Mouse (Mus musculus): ENCODE measurements around the gene Cmip. TPM values are rescaled to one million over a fixed set of nuclear protein-coding genes. Genes with fewer than 3 reads are reported as not detected.
A peak's percentile ranks its signal among the peaks of the same experiment; 100 is the strongest.

Cmip gene
- polyA plus RNA-seq, 1 experiment: 31.0 TPM

DNA sequence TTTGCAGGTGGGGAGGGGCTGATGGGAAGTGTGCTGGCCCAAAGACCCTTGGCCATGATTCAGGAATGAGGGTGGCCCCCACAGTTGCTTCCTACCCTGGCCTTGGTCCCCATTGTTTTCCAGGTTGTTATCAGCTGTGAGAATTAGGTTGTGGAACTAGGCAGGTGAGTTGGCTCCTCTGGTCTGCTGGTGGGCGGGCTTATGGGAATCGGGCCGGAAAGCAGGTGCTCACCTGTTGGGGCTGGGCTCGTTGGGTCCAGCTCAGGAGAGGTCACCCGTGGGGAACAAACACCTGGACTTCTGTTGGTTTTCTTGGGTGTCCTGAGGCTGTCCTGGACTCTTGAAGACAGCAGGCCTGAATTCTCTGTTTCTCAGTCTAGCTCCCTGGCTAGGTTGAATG is 8.2 kb downstream of the Cmip start:
- TF ChIP-seq CTCF (IDR thresholded peaks at IDR 0.05; ENCODE audit: borderline replicate concordance, insufficient read depth, low read length): no peak
- TF ChIP-seq POLR2A (IDR thresholded peaks at IDR 0.05; ENCODE audit: low read depth, low read length): no peak
- Histone ChIP-seq H3K4me1 (ENCODE audit: control insufficient read depth, insufficient read depth, low read length) (peaks cover 3% of the 10 kb centered on the region; the same call in 1 of the 2 replicates), H3K27ac (ENCODE audit: insufficient read depth, low read length) (no peak overlapping the region), H3K4me3 (ENCODE audit: insufficient read depth, low read length) (no peak overlapping the region)

DNA sequence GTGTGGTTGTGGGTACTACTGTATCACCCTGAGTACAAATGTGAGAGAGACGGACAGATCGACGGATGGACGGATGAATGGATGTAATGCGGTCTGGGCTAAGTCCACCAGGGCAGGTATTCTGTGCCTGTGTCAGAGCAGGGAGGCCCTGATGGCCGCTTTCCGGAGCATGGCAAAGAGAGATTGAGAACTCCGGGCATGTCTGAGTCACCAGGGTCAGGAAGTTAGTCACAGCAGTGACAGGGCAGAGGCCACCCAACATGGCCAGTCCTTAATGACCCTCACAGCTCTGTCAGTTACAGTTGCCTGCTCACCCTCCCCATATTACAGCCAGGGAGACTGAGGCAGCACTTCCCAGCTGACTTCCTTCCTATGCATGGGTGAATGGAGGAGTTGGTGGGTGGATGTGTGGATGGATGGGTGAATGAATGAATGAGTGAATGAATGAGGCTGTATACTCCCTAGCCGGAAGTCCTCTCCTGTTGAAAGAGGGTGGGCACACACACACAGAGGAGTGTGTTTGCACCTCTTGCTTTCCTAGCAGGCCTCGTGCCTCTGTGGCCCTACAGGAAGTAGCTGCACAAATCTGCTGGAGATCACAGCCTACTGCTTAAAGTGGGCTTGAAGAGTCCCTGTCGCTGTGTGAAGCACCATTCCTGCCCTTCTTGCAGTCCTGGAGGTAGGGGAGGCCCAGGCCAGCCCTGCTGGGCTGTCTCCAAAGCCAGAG is 10.7 kb downstream of the Cmip start:
- TF ChIP-seq POLR2A (IDR thresholded peaks at IDR 0.05; ENCODE audit: low read depth, low read length) (no peak), CTCF (IDR thresholded peaks at IDR 0.05; ENCODE audit: borderline replicate concordance, insufficient read depth, low read length) (no peak)
- Histone ChIP-seq H3K27ac (ENCODE audit: insufficient read depth, low read length) (no peak overlapping the region), H3K4me3 (ENCODE audit: insufficient read depth, low read length) (no peak overlapping the region), H3K4me1 (ENCODE audit: control insufficient read depth, insufficient read depth, low read length) (peaks cover 1% of the 10 kb centered on the region; the same call in 1 of the 2 replicates)

DNA sequence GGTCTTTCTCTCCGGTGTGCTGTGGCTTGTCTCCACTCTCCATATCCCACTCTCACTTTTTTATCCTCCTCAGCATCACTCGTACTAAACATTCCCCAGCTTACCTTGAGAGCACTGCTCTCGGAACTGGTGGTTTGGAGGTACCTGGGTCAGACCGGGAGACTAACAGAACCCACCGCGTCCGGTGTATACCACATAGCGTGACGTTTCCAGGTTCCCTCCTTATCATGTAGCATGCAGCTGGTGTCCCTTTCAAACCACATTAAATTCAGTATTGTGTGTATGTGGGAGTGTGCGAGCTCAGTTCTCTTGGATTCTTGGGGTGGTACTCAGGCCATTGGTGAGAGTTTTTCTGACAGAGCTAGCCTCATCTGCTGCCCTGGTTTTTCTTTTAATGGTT is 21.4 kb downstream of the Cmip start:
- no peak overlapping the region for H3K27ac ChIP-seq (ENCODE audit: insufficient read depth, low read length)
- TF ChIP-seq CTCF (IDR thresholded peaks at IDR 0.05; ENCODE audit: borderline replicate concordance, insufficient read depth, low read length): no peak
- no peak for TF ChIP-seq POLR2A (IDR thresholded peaks at IDR 0.05; ENCODE audit: low read depth, low read length)
- H3K4me3 ChIP-seq (ENCODE audit: insufficient read depth, low read length): no peak overlapping the region
- H3K4me1 ChIP-seq (ENCODE audit: control insufficient read depth, insufficient read depth, low read length): peaks cover 5% of the 10 kb centered on the region

DNA sequence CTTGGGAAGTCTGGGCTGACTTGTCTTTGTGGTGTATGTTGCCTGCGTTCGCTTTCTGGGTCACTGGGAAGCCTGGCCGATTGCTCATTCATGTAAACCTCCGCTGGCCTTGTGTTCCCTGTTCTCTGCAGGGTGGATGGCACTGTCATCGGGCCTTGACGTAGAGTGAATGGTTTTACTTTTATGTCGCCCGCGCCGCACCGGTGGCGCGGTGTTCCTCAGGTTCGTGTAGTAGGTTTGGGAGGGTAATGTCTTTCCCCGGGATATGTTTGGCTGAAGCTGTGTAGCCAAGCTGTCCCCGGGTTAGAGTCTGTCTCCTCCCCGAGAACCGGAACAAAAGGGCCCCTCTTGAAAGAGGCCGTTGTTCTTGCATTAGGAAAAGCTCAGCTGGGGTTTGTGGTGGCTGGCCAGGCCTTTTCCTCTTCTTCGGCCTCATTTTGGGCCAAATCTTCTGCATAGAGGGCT is 21.8 kb downstream of the Cmip start:
- Histone ChIP-seq H3K27ac (ENCODE audit: insufficient read depth, low read length) (no peak overlapping the region), H3K4me3 (ENCODE audit: insufficient read depth, low read length) (no peak overlapping the region), H3K4me1 (ENCODE audit: control insufficient read depth, insufficient read depth, low read length) (peaks cover 7% of the 10 kb centered on the region)
- no peak for TF ChIP-seq POLR2A (IDR thresholded peaks at IDR 0.05; ENCODE audit: low read depth, low read length)
- TF ChIP-seq CTCF (IDR thresholded peaks at IDR 0.05; ENCODE audit: borderline replicate concordance, insufficient read depth, low read length): no peak

DNA sequence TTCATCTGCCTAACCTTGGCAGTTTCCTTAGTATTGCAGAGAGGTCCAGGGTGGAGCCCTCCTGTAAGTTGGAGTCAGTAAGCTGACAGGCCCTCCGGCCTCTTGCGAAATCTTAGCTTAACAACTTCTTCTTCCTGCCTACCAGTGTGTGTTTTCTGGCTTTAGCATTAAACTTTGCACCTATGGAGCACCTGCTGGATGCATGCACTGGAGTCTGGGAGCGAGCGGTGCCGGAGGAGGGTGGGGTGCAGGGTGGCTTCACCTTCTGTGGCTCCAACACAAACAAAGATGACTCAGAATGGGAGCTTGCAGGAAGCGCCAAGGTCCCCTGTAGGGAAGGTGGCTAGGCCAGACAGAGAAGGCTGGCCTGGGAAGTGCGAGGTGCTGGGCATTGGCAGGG is 23.6 kb downstream of the Cmip start:
- TF ChIP-seq CTCF (IDR thresholded peaks at IDR 0.05; ENCODE audit: borderline replicate concordance, insufficient read depth, low read length): no peak
- no peak for TF ChIP-seq POLR2A (IDR thresholded peaks at IDR 0.05; ENCODE audit: low read depth, low read length)
- H3K4me1 ChIP-seq (ENCODE audit: control insufficient read depth, insufficient read depth, low read length): peaks cover 9% of the 10 kb centered on the region
- no peak overlapping the region for H3K4me3 ChIP-seq (ENCODE audit: insufficient read depth, low read length)
- no peak overlapping the region for H3K27ac ChIP-seq (ENCODE audit: insufficient read depth, low read length)

DNA sequence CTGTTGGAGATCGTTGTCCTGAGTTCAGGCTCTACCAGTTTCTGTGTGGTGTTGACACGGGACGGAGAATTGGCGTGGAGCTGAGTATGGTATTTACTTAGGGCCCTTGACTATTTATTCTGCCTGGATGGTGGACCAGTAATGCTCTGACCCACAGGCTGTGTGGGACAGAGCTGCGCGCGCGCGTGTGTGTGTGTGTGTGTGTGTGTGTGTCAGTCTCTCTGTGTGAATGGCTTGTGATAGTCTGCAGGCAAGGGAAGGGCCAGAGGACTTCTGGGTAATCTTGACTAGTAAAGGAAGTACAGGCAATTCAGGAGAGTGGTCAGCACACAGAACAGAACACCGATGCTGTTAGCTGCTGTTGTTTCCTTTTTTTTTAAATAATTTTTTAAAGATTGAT is 24.8 kb downstream of the Cmip start:
- H3K4me1 ChIP-seq (ENCODE audit: control insufficient read depth, insufficient read depth, low read length): peaks cover 9% of the 10 kb centered on the region
- no peak overlapping the region for H3K4me3 ChIP-seq (ENCODE audit: insufficient read depth, low read length)
- no peak overlapping the region for H3K27ac ChIP-seq (ENCODE audit: insufficient read depth, low read length)
- TF ChIP-seq CTCF (IDR thresholded peaks at IDR 0.05; ENCODE audit: borderline replicate concordance, insufficient read depth, low read length): no peak
- TF ChIP-seq POLR2A (IDR thresholded peaks at IDR 0.05; ENCODE audit: low read depth, low read length): no peak

DNA sequence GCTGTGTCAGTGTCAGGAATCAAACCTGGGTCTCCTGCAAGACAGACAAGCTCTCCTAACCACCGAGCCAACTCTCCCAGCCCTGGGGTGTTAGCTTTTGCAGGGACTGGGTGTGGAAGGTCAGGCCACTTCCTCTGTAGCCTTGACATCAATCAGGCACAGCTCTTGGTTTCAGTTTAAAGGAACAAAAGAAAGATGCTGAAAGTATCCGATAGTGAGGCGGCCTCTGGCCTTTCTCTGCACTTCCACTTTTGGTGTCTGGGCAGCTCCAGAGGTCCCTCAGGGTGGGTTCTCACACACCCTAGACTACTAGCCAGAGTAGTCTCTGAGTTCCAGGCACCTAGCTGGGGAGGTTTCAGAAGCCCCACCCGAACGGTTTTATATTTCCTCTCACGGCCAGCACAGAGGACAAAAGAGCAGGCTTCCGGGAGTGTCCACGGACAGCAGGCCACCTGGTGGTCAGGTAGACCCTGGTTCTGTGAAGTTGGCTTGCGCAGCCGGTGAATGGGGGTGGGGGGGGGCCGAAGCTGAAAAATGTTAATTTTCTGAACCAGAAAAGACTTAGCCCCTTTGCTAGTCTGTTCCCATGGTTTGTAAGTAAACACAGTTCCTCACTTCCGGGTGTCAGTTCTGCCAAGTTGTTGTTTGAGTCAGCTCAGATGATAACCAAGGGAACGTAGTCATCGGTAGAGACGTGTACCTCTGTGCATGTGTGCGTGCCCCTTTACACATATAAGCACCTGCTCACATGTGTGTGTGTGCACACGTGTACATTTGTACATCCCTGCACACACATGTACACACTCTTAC is 25.5 kb downstream of the Cmip start:
- Histone ChIP-seq H3K4me1 (ENCODE audit: control insufficient read depth, insufficient read depth, low read length) (peaks cover 9% of the 10 kb centered on the region), H3K27ac (ENCODE audit: insufficient read depth, low read length) (peak overlapping the region; percentile 6; the same call in 1 of the 2 replicates), H3K4me3 (ENCODE audit: insufficient read depth, low read length) (no peak overlapping the region)
- TF ChIP-seq CTCF (IDR thresholded peaks at IDR 0.05; ENCODE audit: borderline replicate concordance, insufficient read depth, low read length) (no peak), POLR2A (IDR thresholded peaks at IDR 0.05; ENCODE audit: low read depth, low read length) (no peak)

DNA sequence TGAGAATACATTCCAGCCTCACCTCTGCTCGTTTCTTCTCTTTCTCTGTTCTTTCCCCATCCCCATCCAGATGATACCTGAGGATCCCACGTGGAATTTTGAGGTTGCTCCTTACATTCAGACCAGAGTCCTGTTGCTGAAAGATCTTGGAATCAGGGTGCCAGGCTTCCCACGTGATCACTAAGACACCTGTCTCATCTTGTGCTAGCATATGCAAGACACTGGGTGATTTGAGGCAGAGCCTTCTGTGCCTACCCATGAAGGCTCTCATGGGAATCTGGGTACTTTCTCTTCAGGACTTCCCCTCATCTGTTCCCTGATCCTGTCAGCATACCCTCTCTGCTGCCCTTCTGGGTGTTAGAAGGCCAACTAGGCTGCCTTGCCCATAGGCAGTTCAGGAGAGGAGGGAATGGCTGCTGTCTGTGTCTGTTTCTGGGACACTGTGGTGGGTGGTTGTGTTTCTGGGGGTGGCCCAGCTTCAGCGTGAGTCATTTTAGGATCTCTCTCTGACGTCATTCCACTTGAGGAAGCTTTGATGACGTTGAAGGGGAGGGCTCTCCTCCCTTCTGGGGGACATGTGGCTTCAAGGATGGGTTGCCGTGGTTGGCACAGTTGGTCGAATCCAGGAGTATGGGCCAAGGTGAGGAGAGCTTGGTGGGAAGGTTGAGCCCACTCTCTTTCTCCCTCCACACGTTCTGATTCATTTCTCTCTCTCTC is 28.1 kb downstream of the Cmip start:
- TF ChIP-seq CTCF (IDR thresholded peaks at IDR 0.05; ENCODE audit: borderline replicate concordance, insufficient read depth, low read length) (no peak), POLR2A (IDR thresholded peaks at IDR 0.05; ENCODE audit: low read depth, low read length) (no peak)
- H3K27ac ChIP-seq (ENCODE audit: insufficient read depth, low read length): no peak overlapping the region
- H3K4me1 ChIP-seq (ENCODE audit: control insufficient read depth, insufficient read depth, low read length): peaks cover 9% of the 10 kb centered on the region
- no peak overlapping the region for H3K4me3 ChIP-seq (ENCODE audit: insufficient read depth, low read length)

DNA sequence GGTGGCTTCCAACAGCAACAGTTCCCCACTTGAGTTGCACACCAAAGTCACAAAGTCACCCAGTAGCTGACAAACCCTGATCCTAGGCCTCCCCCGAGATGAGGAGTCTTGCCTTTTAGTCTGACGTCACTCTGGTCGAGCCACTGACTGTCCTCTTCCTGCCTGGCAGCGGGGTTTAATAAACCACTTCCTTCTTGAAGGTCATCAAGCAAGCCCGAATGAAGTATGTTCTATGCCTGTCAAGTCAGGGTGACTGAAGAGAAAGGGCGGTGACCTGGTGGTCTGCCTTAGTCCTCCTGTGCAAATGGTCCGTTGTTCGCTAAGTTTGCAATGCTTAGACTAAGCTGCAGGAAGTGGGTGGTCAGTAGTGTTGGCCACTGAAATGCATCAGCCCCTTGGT is 31.1 kb downstream of the Cmip start:
- Histone ChIP-seq H3K4me1 (ENCODE audit: control insufficient read depth, insufficient read depth, low read length) (peaks cover 8% of the 10 kb centered on the region), H3K4me3 (ENCODE audit: insufficient read depth, low read length) (no peak overlapping the region), H3K27ac (ENCODE audit: insufficient read depth, low read length) (no peak overlapping the region)
- no peak for TF ChIP-seq CTCF (IDR thresholded peaks at IDR 0.05; ENCODE audit: borderline replicate concordance, insufficient read depth, low read length)
- TF ChIP-seq POLR2A (IDR thresholded peaks at IDR 0.05; ENCODE audit: low read depth, low read length): no peak
